Mouse (Mus musculus) small intestine, adult 2 months (tissue): ENCODE measurements around the gene Cklf. TPM values are rescaled to one million over a fixed set of nuclear protein-coding genes. Genes with fewer than 3 reads are reported as not detected.

Source experiments
- H3K27ac ChIP-seq: fragments of 200-500 bp; 2 replicates; pipeline ENCODE4 v1.5.1; 2012; ENCODE audit warnings: low read depth, low read length, control low read depth, inconsistent platforms; ENCODE audit not compliant: insufficient read depth
- H3K27me3 ChIP-seq: fragments of 200-500 bp; 2 replicates; pipeline ENCODE4 v1.6.1; 2012; ENCODE audit warnings: mild to moderate bottlenecking, moderate library complexity, low read length, inconsistent platforms; ENCODE audit not compliant: control insufficient read depth, insufficient read depth
- H3K36me3 ChIP-seq: fragments of 200-500 bp; 2 replicates; pipeline ENCODE4 v1.6.1; 2012; ENCODE audit warnings: mild to moderate bottlenecking, low read length, control low read depth, inconsistent platforms; ENCODE audit not compliant: control insufficient read depth, insufficient read depth
- H3K4me1 ChIP-seq: fragments of 200-500 bp; 2 replicates; pipeline ENCODE4 v1.6.1; 2012; ENCODE audit warnings: low read length, inconsistent platforms, mixed read lengths; ENCODE audit not compliant: control insufficient read depth, insufficient read depth, insufficient read length
- H3K4me3 ChIP-seq: fragments of 200-500 bp; 2 replicates; pipeline ENCODE4 v1.5.1; 2012; ENCODE audit warnings: low read depth, mild to moderate bottlenecking, control low read depth, inconsistent platforms, low read length, moderate library complexity
- CTCF ChIP-seq: fragments of 200-500 bp; IDR thresholded peaks from 2 replicates; pipeline ENCODE4 v1.5.1; 2012; ENCODE audit warnings: low read depth, mild to moderate bottlenecking, control low read depth, inconsistent platforms, low read length, moderate library complexity, mixed read lengths; ENCODE audit not compliant: insufficient replicate concordance, insufficient read length; ENCODE audit errors: extremely low read depth
- POLR2A ChIP-seq: fragments of 200-500 bp; IDR thresholded peaks from 2 replicates; pipeline ENCODE4 v1.6.1; 2012; ENCODE audit warnings: low read depth, mild to moderate bottlenecking, control low read depth, inconsistent platforms, low read length, moderate library complexity
- WGBS: fragments of 180-500 bp; shearing (Covaris S2); methylation state at CpG from one replicate; pipeline ENCODE4 v1.1.7; 2018; 5-methylcytosine and 5-hydroxymethylcytosine counted together
- polyA plus RNA-seq: library from polyadenylated mRNA; depleted of rRNA; stranded (reverse); fragments of >200 nt; gene quantifications from 2 replicates; pipeline ENCODE4 v1.2.3, GENCODE M21; 2012; rRNA removed

Gene Cklf
- polyA plus RNA-seq, 1 experiment = 0.94 TPM

DNA sequence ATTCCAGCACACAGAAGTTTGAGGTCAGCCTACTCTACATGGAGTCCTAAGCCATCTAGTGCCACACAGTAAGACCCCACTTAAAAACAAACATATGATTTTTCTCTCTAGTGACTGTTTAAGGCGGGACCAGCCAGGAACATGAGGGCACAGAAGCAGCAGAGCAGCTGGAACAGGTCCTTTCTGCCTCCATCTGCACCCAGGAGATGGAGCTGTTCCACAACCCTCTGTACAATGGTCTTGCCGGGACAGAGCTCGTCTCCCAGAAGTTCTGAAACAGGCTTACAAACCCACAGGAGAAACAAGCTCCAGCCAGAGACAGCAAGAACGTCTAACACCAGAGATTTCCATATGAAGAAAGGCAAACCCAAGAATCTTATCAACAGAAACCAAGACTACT, 62.6 kb downstream of the Cklf start:
- no peak overlapping the region for H3K4me3 ChIP-seq
- no peaks in the 10 kb centered on the region for H3K27me3 ChIP-seq
- TF ChIP-seq CTCF (peak; percentile 21; the same call in 1 of the 2 replicates), POLR2A (no peak)
- H3K4me1 ChIP-seq = no peaks in the 10 kb centered on the region
- no peaks in the 10 kb centered on the region for H3K36me3 ChIP-seq
- no peak overlapping the region for H3K27ac ChIP-seq
- 47% methylated on average over 4 of the region's 4 CpGs for WGBS

Other genes starting within 250 kb of the Cklf start
- gene Cdh5, start 149.2 kb upstream of the Cklf start, polyA plus RNA-seq = 6.5 and 13.2 TPM in 2 replicates
- gene Bean1, start 80.4 kb upstream of the Cklf start, polyA plus RNA-seq = 3.0 and 7.4 TPM in 2 replicates
- 5.3 and 5.6 TPM in 2 replicates for gene Tk2, start 2.3 kb upstream of the Cklf start, polyA plus RNA-seq
- not detected in 2 replicates for gene Cmtm2a, start 42.3 kb downstream of the Cklf start, polyA plus RNA-seq
- not detected in 2 replicates for gene Gm45711, start 59.2 kb downstream of the Cklf start, polyA plus RNA-seq
- 0.13 TPM in 1 of 2 replicates, not detected in the other for gene Cmtm1, start 59.3 kb downstream of the Cklf start, polyA plus RNA-seq
- gene Gm11020, start 70.7 kb downstream of the Cklf start, polyA plus RNA-seq = not detected in 2 replicates
- gene Cmtm2b, start 71.4 kb downstream of the Cklf start, polyA plus RNA-seq = not detected in 2 replicates
- 21.3 and 23.8 TPM in 2 replicates for gene Cmtm3, start 88.5 kb downstream of the Cklf start, polyA plus RNA-seq
- gene Cmtm4, start 144.9 kb downstream of the Cklf start, polyA plus RNA-seq = 13.0 and 25.6 TPM in 2 replicates
- 3.9 and 4.4 TPM in 2 replicates for gene Dync1li2, start 192.2 kb downstream of the Cklf start, polyA plus RNA-seq